Mouse (Mus musculus) gastrocnemius, postnatal 25 days (tissue): ENCODE data around the gene Bnip1. TPM values are rescaled to one million over a fixed set of nuclear protein-coding genes. Genes with fewer than 3 reads are reported as not detected.
A peak's percentile ranks its signal among the peaks of the same experiment; 100 is the strongest.

ENCODE experiments used
- DNase-seq: peaks from one replicate; pipeline ENCODE4 v3.0.0; 2022
- total RNA-seq, 2 experiments: library from RNA; stranded (reverse); gene quantifications; 1 replicate in 1 of 2; 2 replicates in 1 of 2; pipeline ENCODE4 v1.2.3; 2021

Gene Bnip1
- total RNA-seq, 2 experiments from 2014 or later, result 20.6 to 23.7 TPM

- DNase-seq, result no peak
These were observed 12.4 kb downstream of the Bnip1 start for GRCm38 (mm10) chr17:26793068-26793765.

- DNase-seq, result peak; percentile 22
These were observed 13.9 kb downstream of the Bnip1 start for GRCm38 (mm10) chr17:26794744-26795143.

- DNase-seq, result no peak
These were observed 14.5 kb downstream of the Bnip1 start for GRCm38 (mm10) chr17:26795386-26795785.

- no peak for DNase-seq
These were observed 16.7 kb downstream of the Bnip1 start for GRCm38 (mm10) chr17:26797379-26798128.

- no peak for DNase-seq
These were observed 22.0 kb downstream of the Bnip1 start for GRCm38 (mm10) chr17:26802886-26803285.

- DNase-seq, result no peak
These were observed 31.7 kb downstream of the Bnip1 start for GRCm38 (mm10) chr17:26812607-26813006.

GRCm38 (mm10) chr17:26813497-26813896, 32.6 kb downstream of the Bnip1 start:
- DNase-seq, result no peak

GRCm38 (mm10) chr17:26816810-26817209, 35.9 kb downstream of the Bnip1 start:
- no peak for DNase-seq

- DNase-seq, result no peak
These were observed 36.9 kb downstream of the Bnip1 start for GRCm38 (mm10) chr17:26817776-26818175.

GRCm38 (mm10) chr17:26826131-26826530, 45.3 kb downstream of the Bnip1 start:
- no peak for DNase-seq

- no peak for DNase-seq
These were observed 52.9 kb downstream of the Bnip1 start for GRCm38 (mm10) chr17:26833806-26834205.

GRCm38 (mm10) chr17:26834302-26834965, 53.6 kb downstream of the Bnip1 start:
- no peak for DNase-seq

GRCm38 (mm10) chr17:26834966-26835755, 54.3 kb downstream of the Bnip1 start:
- no peak for DNase-seq

- no peak for DNase-seq
These were observed 55.1 kb downstream of the Bnip1 start for GRCm38 (mm10) chr17:26835956-26836355.

- DNase-seq, result no peak
These were observed 55.5 kb downstream of the Bnip1 start for GRCm38 (mm10) chr17:26836377-26836776.

GRCm38 (mm10) chr17:26836786-26837545, 56.1 kb downstream of the Bnip1 start:
- DNase-seq, result no peak

GRCm38 (mm10) chr17:26837546-26837985, 56.7 kb downstream of the Bnip1 start:
- DNase-seq, result no peak

- no peak for DNase-seq
These were observed 57.5 kb downstream of the Bnip1 start for GRCm38 (mm10) chr17:26838191-26838910.

- no peak for DNase-seq
These were observed 58.2 kb downstream of the Bnip1 start for GRCm38 (mm10) chr17:26838911-26839717.
